Mouse (Mus musculus): ENCODE data around the gene Abr.

GRCm38 (mm10) chr11:76418423-76418822 is 203.7 kb downstream of the Abr start:
- no peak for TF ChIP-seq POLR2A (IDR thresholded peaks at IDR 0.05; ENCODE audit: borderline replicate concordance, insufficient read depth, low read length)
- TF ChIP-seq CTCF (IDR thresholded peaks at IDR 0.05; ENCODE audit: borderline replicate concordance, insufficient read depth, low read depth, low read length), result no peak

Data from cerebellum, adult 2 months (tissue).